Mouse (Mus musculus) kidney, postnatal 25 days (tissue): ENCODE data around the gene Tpst2.

Experiments used
- DNase-seq, 2 experiments: peaks; one replicate each; pipeline ENCODE4 v3.0.0; 2021; ENCODE audit warnings: mixed read lengths in 2 of 2

Tpst2 gene

DNA sequence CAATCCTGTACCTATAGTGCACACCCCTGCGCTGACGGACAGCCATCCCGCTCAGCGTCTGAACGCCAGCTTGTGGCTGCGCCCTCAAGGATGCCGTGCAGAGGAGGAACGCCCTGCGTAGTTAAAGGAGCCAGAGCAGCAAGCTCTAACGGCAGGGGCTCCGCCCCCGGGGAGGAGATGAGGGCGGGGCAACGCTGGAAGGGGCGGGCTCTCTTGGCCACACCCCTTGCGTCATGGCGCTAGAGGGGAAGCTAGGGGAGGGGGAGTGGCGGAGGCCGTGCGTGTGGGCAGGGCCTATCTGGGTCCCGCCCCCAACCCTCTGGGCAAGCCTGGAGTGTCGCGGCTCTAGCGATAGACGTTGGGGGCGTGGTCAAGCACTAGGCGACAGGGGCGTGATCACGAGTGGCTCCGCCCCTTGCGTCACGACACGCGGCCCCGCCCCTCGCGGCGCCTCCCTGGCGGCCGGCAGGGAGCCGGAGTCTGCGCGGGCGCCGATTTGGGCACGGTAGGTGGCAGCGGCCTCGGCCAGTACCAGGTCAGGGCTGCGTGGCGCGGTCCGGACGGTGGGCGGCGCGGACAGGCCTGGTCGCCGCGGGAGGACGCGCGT is at the start of gene Tpst2:
Gene Tpst2, plus strand, starts transcription at position 425 of the 607 bp plus-strand sequence.
- peak; percentile 99 to 100 for DNase-seq

DNA sequence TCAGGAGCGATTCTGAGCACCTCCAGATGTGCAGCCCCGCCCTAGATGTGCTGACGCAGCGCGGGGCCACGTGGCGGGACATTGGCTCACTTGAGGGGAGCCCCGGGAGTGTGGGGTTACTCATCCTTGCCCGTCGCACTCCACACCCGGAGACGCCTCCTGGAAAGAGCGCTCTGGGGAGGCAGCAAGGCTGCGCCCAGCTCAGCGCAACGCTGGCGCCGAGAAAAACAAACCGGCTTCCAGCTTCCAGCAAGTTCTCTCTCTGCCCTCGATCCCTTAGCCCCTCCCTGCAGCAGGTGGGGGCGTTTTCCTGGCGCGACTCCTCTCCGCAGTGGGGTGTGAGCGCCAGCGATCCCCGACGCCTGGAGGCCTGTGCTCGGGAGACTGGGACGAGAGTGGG is 49.1 kb upstream of the Tpst2 start:
- DNase-seq = no peak

DNA sequence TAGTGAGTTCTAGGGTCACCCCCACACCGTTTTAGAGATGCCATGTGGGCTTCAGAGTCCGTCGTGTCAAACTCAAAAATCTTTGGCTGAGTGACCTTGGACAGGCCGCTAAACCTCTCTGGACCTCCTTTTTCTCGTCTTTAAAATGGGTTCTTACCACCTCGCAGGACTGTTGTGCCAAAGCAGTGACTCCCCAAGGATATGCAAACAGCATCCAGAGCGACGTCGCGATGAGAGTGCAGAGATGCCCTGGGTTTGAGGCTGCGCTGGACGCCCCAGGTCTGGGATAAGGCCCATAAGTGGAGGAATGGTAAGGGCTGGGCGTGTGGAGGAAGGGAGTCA is 48.6 kb upstream of the Tpst2 start:
- no peak for DNase-seq

DNA sequence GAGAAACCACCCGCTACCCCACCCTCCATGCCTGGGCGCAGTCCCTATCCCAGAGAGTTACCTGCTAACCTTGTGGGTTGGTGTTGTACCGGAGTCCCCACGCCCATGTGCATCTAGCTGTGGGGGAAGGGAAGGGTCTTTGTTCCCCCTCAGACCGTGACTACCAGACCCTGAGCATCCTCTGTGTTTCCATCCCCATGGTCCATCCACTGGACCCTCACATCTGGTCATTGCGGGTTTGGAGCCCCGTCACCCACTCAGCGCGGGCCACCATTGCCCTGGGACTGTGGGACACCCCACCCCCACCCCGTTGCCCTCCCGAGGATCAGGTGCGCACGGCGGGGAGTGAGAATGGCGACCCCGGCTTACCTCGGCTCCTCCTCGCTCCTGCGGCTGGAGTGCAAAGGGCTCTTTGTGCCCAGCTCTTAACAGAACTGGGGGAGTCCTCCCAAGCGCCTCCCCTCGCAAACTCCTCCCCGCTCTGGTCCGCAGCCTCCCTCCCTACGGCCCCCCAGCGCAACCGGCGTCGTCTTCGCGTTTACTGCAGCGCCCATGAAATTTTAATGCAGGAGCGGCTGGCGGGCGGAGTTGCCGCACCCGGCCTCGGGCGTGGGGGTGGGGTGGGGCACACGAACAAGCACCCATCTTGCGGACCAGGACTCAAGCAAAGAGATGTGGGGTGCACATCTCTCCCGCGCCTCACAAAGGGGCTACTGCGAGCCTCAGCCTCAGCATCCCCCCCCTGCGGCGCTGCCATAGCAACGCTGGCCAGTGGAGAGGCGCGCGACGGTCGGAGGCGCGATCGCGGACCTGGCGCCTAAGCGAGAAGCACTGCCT is 48.0 kb upstream of the Tpst2 start:
- DNase-seq = no peak

DNA sequence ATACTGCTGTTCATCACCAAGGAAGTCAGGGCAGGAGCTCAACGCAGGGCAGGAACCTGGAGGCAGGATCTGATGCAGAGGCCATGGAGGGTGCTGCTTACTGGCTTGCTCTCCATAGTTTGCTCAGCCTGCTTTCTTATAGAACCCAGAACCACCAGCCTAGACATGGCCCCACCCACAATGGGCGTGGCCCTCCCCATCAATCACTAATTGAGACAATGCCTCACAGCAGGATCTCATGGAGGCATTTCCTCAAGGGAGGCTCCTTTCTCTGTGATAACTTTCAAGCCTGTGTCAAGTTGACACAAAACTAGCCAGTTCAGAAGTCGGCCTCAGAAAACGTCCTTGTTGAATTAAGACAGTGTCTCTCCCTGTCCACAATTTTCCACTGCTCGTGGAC is 40.7 kb upstream of the Tpst2 start:
- no peak for DNase-seq

DNA sequence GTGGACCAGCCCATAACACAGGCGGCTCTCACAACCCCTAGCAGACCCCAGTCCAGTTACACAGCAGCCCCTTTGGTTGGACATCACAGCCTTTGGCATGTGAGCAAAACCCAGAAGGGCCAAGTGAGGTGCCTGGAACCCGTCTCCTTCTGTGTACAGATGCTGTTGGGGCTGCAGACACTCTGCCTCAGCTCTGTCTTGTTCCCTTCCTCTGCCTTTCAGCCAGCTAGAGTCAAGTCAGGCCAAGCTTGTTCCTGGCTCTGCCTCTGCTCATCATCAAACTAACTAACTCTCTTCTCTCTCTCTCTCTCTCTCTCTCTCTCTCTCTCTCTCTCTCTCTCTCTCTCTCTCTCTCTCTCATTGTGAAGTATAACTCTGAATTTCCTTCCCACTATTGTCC is 39.9 kb upstream of the Tpst2 start:
- DNase-seq = no peak

DNA sequence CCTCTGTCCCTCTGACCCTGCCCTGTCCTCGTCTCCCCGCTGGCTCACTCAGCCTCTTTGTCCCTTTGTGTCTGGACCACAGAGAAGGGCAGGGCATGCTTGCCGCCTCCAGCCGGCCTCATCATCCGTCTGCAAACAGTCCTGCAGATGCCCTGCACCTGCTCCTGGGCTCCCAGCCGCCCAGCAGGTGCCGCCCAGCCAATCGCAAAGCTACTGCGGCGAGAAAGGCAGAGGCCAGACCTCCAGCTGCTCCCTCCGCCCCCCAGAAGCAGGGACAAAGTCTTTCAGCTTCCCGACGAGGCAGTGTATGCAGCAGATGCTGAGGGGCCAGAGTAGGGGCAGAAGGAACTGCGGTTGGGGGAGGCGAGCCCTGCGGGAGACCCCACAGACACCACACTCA is 39.1 kb upstream of the Tpst2 start:
- no peak for DNase-seq

DNA sequence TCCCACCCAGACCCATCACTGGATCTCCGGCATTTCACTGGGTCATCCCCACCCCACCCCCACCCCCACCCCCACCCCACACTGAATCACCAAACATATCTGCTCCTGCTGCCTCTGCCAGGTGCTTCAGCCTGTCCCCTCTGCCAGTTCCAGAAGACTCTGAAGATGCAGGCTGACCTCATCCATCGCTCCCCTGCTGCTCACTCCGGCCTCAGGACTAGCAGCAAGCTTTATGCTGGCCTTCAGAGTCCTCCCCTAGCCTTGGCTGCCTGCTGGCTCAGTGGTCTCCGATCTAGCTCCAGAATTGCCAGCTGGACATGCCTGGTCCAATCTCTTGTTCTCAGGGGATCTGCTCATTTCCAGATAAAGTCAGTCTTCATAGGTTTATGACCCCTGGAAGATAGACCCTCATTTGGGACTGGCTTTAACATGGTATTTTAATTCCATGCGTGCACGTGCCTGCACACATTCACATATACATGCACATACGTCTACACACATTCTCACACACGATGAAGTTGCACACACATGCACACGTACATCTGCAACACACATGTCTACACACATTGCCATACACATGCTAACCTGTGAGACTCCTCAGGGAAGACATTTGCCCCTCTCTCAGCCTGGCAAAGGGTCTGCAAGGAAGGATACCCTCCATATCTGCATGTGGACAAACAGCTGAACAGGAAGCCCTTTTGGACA is 38.5 kb upstream of the Tpst2 start:
- DNase-seq = no peak

DNA sequence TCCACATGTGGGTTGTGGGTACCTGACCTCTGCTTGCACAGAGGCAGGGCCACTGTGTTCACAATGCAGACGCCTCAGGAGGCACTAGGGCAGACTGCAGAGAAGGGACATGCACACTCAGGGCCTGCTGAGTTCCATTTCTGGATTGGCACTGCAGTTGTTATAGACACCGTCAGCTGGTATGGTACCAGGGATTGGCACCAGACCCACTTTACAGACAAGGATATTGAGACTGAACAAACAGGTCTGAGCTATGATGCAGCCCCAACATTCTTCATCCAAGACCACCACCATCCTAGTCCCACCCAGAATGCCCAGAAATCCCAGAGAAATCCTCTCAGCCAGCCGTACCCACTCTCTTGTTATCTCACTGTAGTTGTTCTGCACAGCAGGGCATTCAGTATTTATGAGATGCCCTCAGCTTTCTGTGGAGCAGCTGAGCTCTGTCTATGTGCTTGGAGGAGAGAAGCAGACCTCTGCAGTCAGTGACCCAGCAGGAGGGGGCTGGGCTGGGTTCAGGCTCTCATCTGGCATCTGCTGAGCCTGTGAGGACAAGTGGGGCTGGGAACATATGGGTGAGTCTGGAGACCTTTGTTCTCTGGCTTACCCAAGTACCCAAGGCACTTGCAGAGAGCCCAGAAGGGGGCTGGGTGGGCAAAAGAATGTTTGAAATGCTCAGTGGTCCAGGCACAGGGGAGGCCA is 37.6 kb upstream of the Tpst2 start:
- DNase-seq = no peak

DNA sequence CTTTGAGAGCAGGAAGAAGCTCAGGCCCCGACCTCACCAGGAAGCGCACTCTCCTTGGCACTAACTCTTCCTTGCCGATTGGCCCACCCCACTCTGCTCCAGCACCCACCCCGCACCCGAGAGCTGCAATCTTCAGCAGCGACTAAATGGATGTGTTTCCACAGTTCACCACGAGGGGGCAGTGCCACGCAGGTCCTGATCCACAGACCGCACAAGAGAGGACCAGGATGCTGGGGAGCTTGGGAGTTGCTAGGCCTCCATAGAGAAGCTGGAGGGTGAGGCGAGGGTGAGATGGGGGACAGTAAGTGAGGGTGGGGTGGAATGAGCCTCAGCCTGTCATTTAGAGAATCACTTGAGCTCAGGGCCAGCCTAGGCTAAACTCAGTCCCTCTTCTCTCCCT is 35.7 kb upstream of the Tpst2 start:
- peak; percentile 87 to 94 for DNase-seq

DNA sequence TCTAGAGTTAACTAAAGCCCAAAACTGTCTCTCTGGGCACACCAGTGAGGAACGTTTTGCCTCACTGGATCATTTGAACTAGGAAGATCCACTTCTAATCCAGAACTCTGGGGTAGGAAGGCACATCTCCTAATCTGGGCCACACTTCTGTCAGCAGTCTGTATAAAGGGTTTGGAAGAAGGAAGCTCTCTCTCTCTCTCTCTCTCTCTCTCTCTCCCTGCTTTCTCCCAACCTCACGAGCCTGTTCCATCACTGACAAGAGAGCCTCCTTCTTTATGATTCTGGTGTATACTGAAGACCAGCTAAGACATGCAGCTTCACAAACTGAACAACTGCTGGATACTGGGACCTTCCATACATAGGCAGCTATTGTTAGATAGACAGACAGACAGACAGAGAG is 34.6 kb upstream of the Tpst2 start:
- DNase-seq = no peak

DNA sequence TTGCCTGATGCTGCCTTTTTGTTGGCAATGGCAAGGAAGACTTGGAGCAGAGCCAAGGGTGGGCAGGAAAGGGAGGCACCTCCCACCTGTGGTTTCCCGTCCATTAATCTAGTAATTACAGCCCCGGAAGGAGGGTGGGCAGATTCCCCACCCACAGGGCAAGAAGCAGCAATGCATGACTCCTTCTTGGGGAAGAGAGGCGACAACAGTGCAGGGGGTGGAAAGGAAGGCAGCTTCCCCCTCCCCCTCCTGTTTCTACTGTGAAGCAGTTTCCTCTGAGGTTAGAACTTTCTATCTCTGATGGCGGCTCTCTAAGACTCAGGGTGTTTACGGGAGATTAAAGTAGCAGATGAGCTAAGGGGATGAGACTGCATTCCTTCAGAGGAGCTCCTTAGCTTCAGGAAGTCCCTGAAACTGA is 34.1 kb upstream of the Tpst2 start:
- DNase-seq = peak; percentile 80 to 86

DNA sequence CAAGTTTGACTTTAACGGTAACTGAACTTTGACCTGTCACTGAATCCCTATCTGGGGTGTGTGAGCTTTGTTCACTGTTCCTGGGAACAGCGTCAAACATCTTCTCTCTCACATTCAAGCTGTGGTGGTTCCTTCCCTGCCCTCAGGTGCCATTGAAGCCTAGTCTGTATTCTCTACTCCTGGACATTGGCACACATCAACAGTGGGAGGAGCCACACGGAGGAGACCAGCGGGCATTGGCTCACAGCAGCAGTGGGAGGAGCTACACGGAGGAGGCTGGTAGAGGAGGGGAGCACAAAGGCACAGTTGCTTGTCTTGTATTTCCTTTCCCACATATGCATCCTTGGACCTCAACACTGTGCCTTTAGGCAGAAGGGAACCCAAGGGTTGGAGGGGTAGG is 33.5 kb upstream of the Tpst2 start:
- peak; percentile 42 to 57 for DNase-seq

DNA sequence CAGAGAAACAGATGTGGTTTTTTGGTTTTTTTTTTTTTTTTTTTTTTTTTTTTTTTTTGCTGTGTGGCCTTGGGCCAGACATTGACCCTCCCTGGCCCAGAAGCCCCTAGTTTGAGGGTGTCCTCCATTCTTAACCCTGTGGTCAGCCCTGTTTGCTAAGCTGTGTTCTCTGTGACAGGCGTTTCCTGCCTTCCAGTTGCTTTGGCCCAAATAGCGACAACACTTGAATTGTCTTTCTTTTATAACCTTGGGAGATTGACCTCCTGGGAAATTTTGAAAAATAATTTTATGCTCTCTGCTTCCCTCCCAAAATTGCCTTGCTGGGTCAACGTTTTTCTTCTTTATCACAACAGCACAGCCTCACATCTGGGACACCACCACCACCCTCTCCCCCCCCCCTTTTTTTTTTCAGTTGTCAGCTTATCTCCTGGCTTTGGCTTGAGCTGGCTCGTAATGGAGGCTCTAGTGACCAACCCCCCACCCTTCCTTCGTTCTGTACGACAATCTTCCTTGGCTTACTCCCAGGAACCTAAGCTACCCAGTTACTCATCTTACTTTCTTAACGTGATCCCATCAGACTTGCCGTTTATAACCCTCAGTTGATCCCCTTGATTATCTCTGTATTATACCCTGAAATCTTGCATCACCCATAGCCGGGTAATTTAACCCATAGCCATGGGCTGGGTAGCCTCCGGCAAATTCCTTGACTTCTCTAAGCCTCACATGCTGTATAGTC is 32.8 kb upstream of the Tpst2 start:
- peak in 1 of 2 experiments; percentile 56 for DNase-seq

DNA sequence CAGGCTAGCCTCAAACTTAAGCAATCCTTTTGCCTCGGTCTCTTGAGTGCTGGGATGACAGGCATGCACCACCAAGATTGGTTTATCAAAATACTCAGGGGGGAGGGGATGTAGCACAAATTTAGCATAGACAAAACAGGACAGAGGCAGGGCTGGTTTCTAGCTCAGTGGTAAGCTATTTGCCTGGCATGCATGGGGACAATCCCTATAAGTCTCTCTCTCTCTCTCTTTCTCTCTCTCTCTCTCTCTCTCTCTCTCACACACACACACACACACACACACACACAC is 32.3 kb upstream of the Tpst2 start:
- no peak for DNase-seq

DNA sequence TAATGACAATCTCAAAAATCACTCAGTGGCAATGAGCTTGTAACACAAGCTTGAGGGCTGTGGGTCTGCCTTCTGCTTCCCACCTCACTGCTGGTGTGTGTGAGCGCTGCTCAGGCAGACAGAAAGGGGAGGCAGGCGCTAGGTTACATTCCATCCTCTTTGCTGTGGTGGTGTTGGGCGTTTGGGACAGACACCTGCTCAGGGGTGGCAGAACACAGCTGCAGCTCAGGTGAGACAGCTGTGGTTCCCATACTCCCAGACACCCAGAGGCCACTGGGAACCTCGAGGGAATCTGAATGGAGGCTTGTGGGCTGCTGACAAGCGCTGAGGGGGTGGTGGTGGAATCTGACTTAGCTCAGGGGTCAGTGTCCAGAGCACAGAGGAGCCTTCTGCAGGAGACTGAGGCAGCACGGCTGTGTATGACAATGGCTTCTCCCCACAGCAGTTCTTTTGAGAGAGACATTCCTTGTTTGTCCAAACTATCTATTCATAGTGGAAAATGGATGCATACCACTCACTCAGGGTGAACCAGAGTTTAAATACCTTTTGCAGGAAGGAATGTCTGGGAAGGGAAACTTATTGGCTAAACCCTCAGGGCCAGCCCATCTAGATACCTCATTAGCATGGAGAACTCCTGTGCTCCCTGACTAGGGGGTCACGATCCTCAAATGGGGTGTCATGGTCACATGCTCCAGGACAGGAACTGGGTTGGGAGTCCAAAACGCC is 31.4 kb upstream of the Tpst2 start:
- no peak for DNase-seq

DNA sequence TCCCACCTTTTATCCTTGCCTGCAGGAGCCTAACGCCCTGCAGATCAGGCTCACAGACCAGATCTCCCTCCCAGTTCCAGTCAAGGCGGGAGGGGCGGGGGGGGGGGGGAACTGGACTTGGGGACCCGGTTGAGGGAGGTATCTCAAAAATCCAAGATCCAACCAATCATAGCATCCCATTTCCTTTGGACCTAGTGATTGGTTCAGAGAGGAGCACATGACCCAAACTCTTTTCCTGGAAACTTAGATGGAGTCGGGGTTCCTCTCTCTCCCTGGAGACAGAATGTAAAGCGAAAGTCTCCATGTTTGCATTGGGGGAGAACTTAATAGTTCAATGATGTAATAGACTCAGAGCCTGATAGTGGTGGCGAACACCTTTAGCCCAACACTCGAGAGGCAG is 29.1 kb upstream of the Tpst2 start:
- DNase-seq = no peak

DNA sequence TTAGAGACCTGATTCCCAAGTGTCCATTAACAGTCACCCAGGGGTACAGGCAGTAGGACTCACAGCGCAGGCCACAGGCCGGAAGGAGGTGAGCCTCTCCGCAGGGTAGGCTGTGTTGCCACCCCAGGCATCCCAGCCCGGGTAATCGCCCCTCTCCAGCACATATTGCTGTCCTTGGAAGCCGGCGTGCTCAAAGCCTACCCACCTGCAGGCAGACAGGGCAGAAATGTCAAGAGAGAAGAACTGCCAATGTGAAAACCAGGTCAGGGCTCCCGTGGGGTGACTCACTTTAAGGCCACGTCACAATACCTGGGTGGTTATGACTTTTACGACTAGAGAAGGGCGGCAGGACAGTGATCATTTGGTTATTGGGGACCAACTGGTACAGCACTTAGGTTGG is 27.4 kb upstream of the Tpst2 start:
- DNase-seq = no peak

DNA sequence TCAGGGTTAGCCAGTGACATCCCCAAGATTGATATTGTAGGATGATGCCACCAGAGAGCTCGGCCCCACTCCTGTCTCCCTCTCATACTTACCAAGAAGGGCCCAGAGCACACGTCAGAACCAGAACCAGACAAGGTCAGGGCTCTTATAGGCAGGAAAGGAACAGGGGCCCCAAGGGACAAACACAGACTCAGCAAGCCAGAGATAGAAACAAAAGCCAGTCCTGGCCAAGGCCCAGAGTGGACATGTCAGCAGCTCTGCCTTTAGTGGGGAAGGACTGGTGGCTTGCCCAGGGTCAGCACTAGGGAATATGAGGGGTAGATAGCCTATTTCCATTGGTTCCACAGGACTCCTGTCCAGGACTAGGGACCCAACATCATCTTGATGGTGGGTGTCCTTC is 24.1 kb upstream of the Tpst2 start, which contains the start of gene Cryba4:
Gene Cryba4, minus strand, starts transcription at position 119 of the 400 bp plus-strand sequence.
- DNase-seq = peak; percentile 64 to 75

DNA sequence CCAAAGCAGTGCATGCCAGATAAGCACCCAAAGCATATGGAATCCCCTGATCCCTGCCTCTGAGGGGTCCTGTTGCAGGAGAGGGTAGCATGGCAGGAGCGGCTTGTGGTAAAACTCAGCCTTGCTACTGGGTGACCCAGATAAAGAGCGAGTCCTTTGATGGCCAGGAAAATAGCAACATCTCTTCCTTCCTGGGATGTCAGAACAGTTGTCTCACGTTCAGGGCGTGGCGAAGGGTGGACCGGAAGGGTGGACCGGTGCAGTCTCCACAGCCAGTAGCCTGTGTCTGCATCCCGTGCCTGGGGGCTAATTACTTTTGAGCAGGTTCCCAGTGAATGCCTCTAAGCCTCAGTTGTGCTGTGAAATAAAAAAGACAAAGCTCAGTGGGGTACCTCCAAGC is 23.3 kb upstream of the Tpst2 start:
- DNase-seq = peak; percentile 57 to 75

DNA sequence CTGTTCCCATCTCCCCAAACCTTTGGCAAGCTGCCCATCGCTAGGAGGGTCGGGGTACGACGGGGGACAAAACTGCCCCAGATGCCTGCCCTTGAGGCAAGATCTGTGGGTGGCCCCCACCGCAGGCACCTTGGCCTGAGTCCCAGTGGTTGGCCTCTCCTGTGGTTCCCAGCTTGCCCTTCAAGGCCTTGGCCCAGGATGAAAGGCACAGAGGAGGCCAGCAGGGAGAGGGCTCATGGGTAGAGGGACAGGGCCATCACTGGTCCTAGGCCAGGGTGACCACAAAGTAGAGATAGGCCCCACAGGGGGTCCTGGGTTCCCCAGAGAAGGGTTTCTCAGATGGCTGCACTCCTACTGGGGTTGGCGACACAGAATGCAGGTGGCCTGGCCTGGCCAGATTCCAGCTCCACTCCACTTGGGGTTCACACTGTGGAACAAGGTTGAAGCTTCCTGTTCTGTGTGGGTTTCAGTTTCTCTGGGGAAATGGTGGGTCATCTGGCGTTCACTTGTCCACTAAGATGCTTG is 22.1 kb upstream of the Tpst2 start:
- DNase-seq = peak; percentile 28 to 62

DNA sequence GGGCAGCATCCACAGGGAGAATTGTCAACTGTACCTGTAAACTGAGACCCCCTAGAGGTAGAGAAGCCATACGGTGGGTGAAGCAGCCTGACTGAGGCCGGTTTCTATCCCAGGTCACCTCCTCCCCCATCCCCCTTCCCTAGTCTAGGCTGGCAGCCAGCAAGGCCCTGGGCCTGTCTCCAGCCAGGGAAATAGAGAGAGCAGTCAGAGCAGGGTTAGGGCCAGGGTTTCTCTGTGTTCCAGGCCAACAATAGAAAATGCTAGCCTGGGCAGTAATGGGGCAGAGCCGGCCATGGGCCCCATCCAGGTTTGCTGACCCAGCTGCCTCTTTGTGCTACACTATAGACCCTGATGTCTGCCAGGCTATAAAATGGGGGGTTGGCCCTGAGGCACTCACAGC is 21.1 kb upstream of the Tpst2 start, which contains the start of gene Crybb1:
Gene Crybb1, plus strand, starts transcription at position 390 of the 400 bp plus-strand sequence.
- peak; percentile 57 to 72 for DNase-seq
